ENCODE assay signal across 10 mouse cellular contexts in genomic region chrX:155375458-155375857, GRCm38 (mm10). TPM values are rescaled to one million over a fixed set of nuclear protein-coding genes. Genes with fewer than 3 reads are reported as not detected.
DNase-seq lines count a peak whose midpoint lies in the region; ATAC-seq lines count a peak whose summit lies in the region.
"Had no signal": no experiment of that assay in that cellular context is flagged by ENCODE, and none has a peak within 500 bp of the region (broad histone marks: within the 10 kb centered on the region; RNA-seq: fewer than 3 reads in every experiment).

No protein-coding gene starts in this region.

- DNase-seq in cerebellum, adult 11 months = no peak
- peak; percentile 62 for DNase-seq in 3T3-L1 (ENCODE audit: low read depth, low spot score)
- no peak for DNase-seq in urinary bladder, postnatal 14 days (ENCODE audit: low spot score)
- DNase-seq in right cerebral cortex, postnatal 10 days (ENCODE audit: low spot score in 2 of 2) = no peak
- DNase-seq: kidney, adult 8-10 months had no signal

- H3K27me3 ChIP-seq in hindbrain, embryonic 16.5 days (replicated peaks; ENCODE audit: control insufficient read depth, insufficient read depth, low read length) = no peaks in the 10 kb centered on the region
- H3K27me3 ChIP-seq in hindbrain, embryonic 12.5 days = no peaks in the 10 kb centered on the region
- H3K27me3 ChIP-seq: liver, embryonic 15.5 days had no signal

- WGBS in hindbrain, embryonic 16.5 days = 31% methylated on average over 1 of the region's 1 CpGs
- WGBS in hindbrain, embryonic 12.5 days = 45% methylated on average over 1 of the region's 1 CpGs

- no peak overlapping the region for H3K4me2 ChIP-seq in hindbrain, embryonic 16.5 days (ENCODE audit: low read length)
- H3K4me2 ChIP-seq in hindbrain, embryonic 12.5 days (replicated peaks) = no peak overlapping the region
- H3K4me2 ChIP-seq: liver, embryonic 15.5 days had no signal

- ATAC-seq in cerebellum, adult (ENCODE audit: insufficient number of reproducible peaks, low FRiP score, low TSS enrichment) = 0 out of 2 replicates have a peak, but pooled peaks have one; percentile 15
- 0 out of 2 replicates have a peak, but pooled peaks have one; percentile 52 for ATAC-seq in hindbrain, embryonic 16.5 days
- ATAC-seq in hindbrain, embryonic 12.5 days (ENCODE audit: low FRiP score) = no peak
- 0 out of 2 replicates have a peak, but pooled peaks have one; percentile 50 for ATAC-seq in common myeloid progenitor, adult 5-6 weeks (replicated peaks; ENCODE audit: low read depth, poor library complexity, severe bottlenecking)

- no peak overlapping the region for H3K4me3 ChIP-seq in hindbrain, embryonic 16.5 days (ENCODE audit: low read length)
- H3K4me3 ChIP-seq in hindbrain, embryonic 12.5 days = no peak overlapping the region
- H3K4me3 ChIP-seq: liver, embryonic 15.5 days had no signal

- H3K9ac ChIP-seq in hindbrain, embryonic 16.5 days (ENCODE audit: low read depth, low read length) = no peak overlapping the region
- H3K9ac ChIP-seq in hindbrain, embryonic 12.5 days = no peak overlapping the region
- H3K9ac ChIP-seq: liver, embryonic 15.5 days had no signal

- no peak overlapping the region for H3K27ac ChIP-seq in hindbrain, embryonic 16.5 days (ENCODE audit: low read depth, low read length)
- H3K27ac ChIP-seq in hindbrain, embryonic 12.5 days = no peak overlapping the region
- H3K27ac ChIP-seq: liver, embryonic 15.5 days had no signal

- no peaks in the 10 kb centered on the region for H3K9me3 ChIP-seq in hindbrain, embryonic 16.5 days (ENCODE audit: control insufficient read depth, low read length)
- H3K9me3 ChIP-seq in hindbrain, embryonic 12.5 days (replicated peaks) = no peaks in the 10 kb centered on the region
- H3K9me3 ChIP-seq: liver, embryonic 15.5 days had no signal

- H3K4me1 ChIP-seq in hindbrain, embryonic 16.5 days (ENCODE audit: control insufficient read depth, insufficient read depth, low read depth, low read length) = no peaks in the 10 kb centered on the region
- no peaks in the 10 kb centered on the region for H3K4me1 ChIP-seq in hindbrain, embryonic 12.5 days
- H3K4me1 ChIP-seq: liver, embryonic 15.5 days had no signal

- no peaks in the 10 kb centered on the region for H3K36me3 ChIP-seq in hindbrain, embryonic 16.5 days (ENCODE audit: control insufficient read depth, insufficient read depth, low read length)
- H3K36me3 ChIP-seq in hindbrain, embryonic 12.5 days = no peaks in the 10 kb centered on the region
- H3K36me3 ChIP-seq: liver, embryonic 15.5 days had no signal

RNA-seq across cellular contexts. Expression of gene Prdx4, which starts 34.9 kb away (rescaled TPM):
- polyA plus RNA-seq in hindbrain, embryonic 16.5 days (2015; fragmentation: Nextera tagmentation; extraction: Ambion mirVana) = 108 and 111 TPM in 2 replicates
- 189 and 203 TPM in 2 replicates for polyA plus RNA-seq in hindbrain, embryonic 12.5 days (2016; fragmentation: Nextera tagmentation; extraction: Ambion mirVana)
- total RNA-seq in common myeloid progenitor, adult 5-6 weeks (2017) = 48.8 and 55.7 TPM in 2 replicates
